Mouse (Mus musculus): ENCODE results near the gene Mzf1. TPM values are rescaled to one million over a fixed set of nuclear protein-coding genes. Genes with fewer than 3 reads are reported as not detected.
A peak's percentile ranks its signal among the peaks of the same experiment; 100 is the strongest.

Mzf1 gene
- total and polyA plus RNA-seq, 3 experiments, result 0.77 to 2.4 TPM; not detected in 1

DNA sequence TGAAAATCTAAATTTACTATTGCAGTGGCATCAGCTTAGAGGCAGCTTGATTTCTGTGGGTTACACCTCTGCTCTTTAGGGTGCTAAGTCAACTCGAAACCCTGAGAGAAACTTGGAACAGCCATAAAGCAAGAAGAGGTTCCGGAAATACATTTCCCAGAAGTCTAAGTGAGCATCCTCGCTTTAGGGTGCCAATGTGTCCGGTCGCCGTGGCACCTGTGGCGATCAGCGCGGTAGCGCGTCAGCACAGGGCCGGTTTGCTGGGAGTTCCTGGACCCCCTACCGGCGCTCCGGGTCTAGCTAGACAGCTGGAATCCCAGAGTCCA is 640 bp downstream of the Mzf1 start:
- H3K9ac ChIP-seq (ENCODE audit: control insufficient read depth, low read depth, low read length, poor library complexity, severe bottlenecking), result peak overlapping the region; percentile 72
- H3K9me3 ChIP-seq (replicated peaks; ENCODE audit: insufficient read depth, low read length), result no peaks in the 10 kb centered on the region
- no peak overlapping the region for H3K27ac ChIP-seq (ENCODE audit: control insufficient read depth, low read depth, low read length)

DNA sequence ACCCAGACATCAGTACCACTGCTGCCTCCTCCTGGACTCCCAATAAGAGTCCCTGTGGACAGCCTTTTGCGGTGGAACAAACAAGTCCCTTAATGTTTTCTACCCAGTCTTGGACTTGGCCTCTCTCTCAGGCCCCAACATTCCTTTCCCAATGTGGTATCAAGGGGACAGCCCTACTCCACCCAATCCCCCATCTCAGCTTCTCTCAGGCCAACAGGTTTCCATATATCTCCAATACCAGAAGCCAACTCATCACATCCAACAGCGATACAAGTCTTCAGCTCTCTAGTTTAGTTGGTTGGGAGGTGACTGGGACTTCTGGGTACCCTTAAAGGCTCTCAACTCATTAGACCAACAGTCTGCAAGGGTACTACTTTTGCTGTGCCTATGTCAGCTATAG is 1.1 kb downstream of the Mzf1 start:
- Histone ChIP-seq H3K4me1 (ENCODE audit: control insufficient read depth in 1 of 2, insufficient read depth in 2 of 2, low read length in 2 of 2) (peaks cover 4% of the 10 kb centered on the region in 2 experiments; a peak in 3 of 4 replicates), H3K27me3 (ENCODE audit: control insufficient read depth in 1 of 2, insufficient read depth in 2 of 2, low read length in 2 of 2) (no peaks in the 10 kb centered on the region), H3K36me3 (ENCODE audit: control insufficient read depth in 1 of 2, insufficient read depth in 2 of 2, low read length in 2 of 2) (peaks cover 0 to 2% of the 10 kb centered on the region in 2 experiments; a peak in 1 of 4 replicates), H3K9me3 (replicated peaks; ENCODE audit: insufficient read depth, low read length) (no peaks in the 10 kb centered on the region), H3K9ac (ENCODE audit: control insufficient read depth, low read depth, low read length, poor library complexity, severe bottlenecking) (peak overlapping the region; percentile 72), H3K4me3 (ENCODE audit: control insufficient read depth in 1 of 2, insufficient read depth in 1 of 2, low read depth in 2 of 2, low read length in 2 of 2) (peak overlapping the region; percentile 63 to 70; a peak in 3 of 4 replicates), H3K27ac (ENCODE audit: control insufficient read depth, low read depth, low read length) (no peak overlapping the region), H3K79me2 (ENCODE audit: control insufficient read depth, insufficient read depth, low read length, poor library complexity) (no peaks in the 10 kb centered on the region; the same call in 1 of the 2 replicates)
- TF ChIP-seq USF1 (IDR thresholded peaks at IDR 0.05; ENCODE audit: low read depth, low read length) (no peak), ZKSCAN1 (IDR thresholded peaks at IDR 0.05; ENCODE audit: low read depth, low read length) (no peak), MAFK (IDR thresholded peaks at IDR 0.05; ENCODE audit: borderline replicate concordance, low read depth, low read length) (no peak), POLR2AphosphoS5 (IDR thresholded peaks at IDR 0.05; ENCODE audit: borderline replicate concordance, low read depth, low read length) (no peak), MYB (IDR thresholded peaks at IDR 0.05; ENCODE audit: low read depth, low read length) (no peak), TBP (IDR thresholded peaks at IDR 0.05; ENCODE audit: low read depth, low read length) (no peak), GABPA (IDR thresholded peaks at IDR 0.05; ENCODE audit: low read depth, low read length) (no peak), SMC3 (IDR thresholded peaks at IDR 0.05; ENCODE audit: low read depth, low read length) (no peak), USF2 (IDR thresholded peaks at IDR 0.05; ENCODE audit: borderline replicate concordance in 1 of 2, insufficient read depth in 1 of 2, low read depth in 1 of 2, low read length in 2 of 2) (no peak), MYC (IDR thresholded peaks at IDR 0.05; ENCODE audit: low read depth, low read length) (no peak), TCF12 (IDR thresholded peaks at IDR 0.05; ENCODE audit: low read depth, low read length) (no peak), MXI1 (IDR thresholded peaks at IDR 0.05; ENCODE audit: low read depth, low read length) (no peak)
- no peak for DNase-seq (ENCODE audit: low read depth, low spot score)

More for the DNA sequence above, 640 bp downstream of the Mzf1 start:
- H3K79me2 ChIP-seq (ENCODE audit: control insufficient read depth, insufficient read depth, low read length, poor library complexity), result no peaks in the 10 kb centered on the region; the same call in 1 of the 2 replicates
- H3K36me3 ChIP-seq (ENCODE audit: control insufficient read depth in 1 of 2, insufficient read depth in 2 of 2, low read length in 2 of 2), result peaks cover 0 to 3% of the 10 kb centered on the region in 2 experiments; a peak in 1 of 4 replicates
- TF ChIP-seq EP300 (IDR thresholded peaks at IDR 0.05; ENCODE audit: low read depth in 1 of 2, low read length in 2 of 2), result 0 out of 4 replicates have a peak, but pooled peaks of 1 of the 2 experiments have one; percentile 5
- no peak; the same call in 1 of the 2 replicates for TF ChIP-seq MAX (IDR thresholded peaks at IDR 0.05; ENCODE audit: low read length)
- peak overlapping the region; percentile 63 to 70 for H3K4me3 ChIP-seq (ENCODE audit: control insufficient read depth in 1 of 2, insufficient read depth in 1 of 2, low read depth in 2 of 2, low read length in 2 of 2)
- no peaks in the 10 kb centered on the region for H3K27me3 ChIP-seq (ENCODE audit: control insufficient read depth in 1 of 2, insufficient read depth in 2 of 2, low read length in 2 of 2)
- DNase-seq (ENCODE audit: low read depth, low spot score), result no peak
- peaks cover 4 to 6% of the 10 kb centered on the region in 2 experiments; a peak in 3 of 4 replicates for H3K4me1 ChIP-seq (ENCODE audit: control insufficient read depth in 1 of 2, insufficient read depth in 2 of 2, low read length in 2 of 2)

- Histone ChIP-seq H3K4me3 (ENCODE audit: control insufficient read depth in 1 of 2, insufficient read depth in 1 of 2, low read depth in 2 of 2, low read length in 2 of 2) (no peak overlapping the region), H3K4me1 (ENCODE audit: control insufficient read depth in 1 of 2, insufficient read depth in 2 of 2, low read length in 2 of 2) (peaks cover 4% of the 10 kb centered on the region in 2 experiments; a peak in 3 of 4 replicates), H3K9ac (ENCODE audit: control insufficient read depth, low read depth, low read length, poor library complexity, severe bottlenecking) (no peak overlapping the region), H3K79me2 (ENCODE audit: control insufficient read depth, insufficient read depth, low read length, poor library complexity) (no peaks in the 10 kb centered on the region; the same call in 1 of the 2 replicates), H3K27ac (ENCODE audit: control insufficient read depth, low read depth, low read length) (no peak overlapping the region), H3K36me3 (ENCODE audit: control insufficient read depth in 1 of 2, insufficient read depth in 2 of 2, low read length in 2 of 2) (peaks cover 0 to 2% of the 10 kb centered on the region in 2 experiments; a peak in 1 of 4 replicates), H3K27me3 (ENCODE audit: control insufficient read depth in 1 of 2, insufficient read depth in 2 of 2, low read length in 2 of 2) (no peaks in the 10 kb centered on the region), H3K9me3 (replicated peaks; ENCODE audit: insufficient read depth, low read length) (no peaks in the 10 kb centered on the region)
- TF ChIP-seq CHD1 (IDR thresholded peaks at IDR 0.05; ENCODE audit: low read depth, low read length) (no peak), KAT2A (conservative IDR thresholded peaks at IDR 0.05; ENCODE audit: low read depth, low read length) (no peak), USF2 (IDR thresholded peaks at IDR 0.05; ENCODE audit: borderline replicate concordance in 1 of 2, insufficient read depth in 1 of 2, low read depth in 1 of 2, low read length in 2 of 2) (no peak), MXI1 (IDR thresholded peaks at IDR 0.05; ENCODE audit: low read depth, low read length) (no peak), NELFE (IDR thresholded peaks at IDR 0.05; ENCODE audit: low read depth, low read length) (no peak), ZMIZ1 (IDR thresholded peaks at IDR 0.05; ENCODE audit: low read depth, low read length) (no peak), POLR2AphosphoS2 (IDR thresholded peaks at IDR 0.05; ENCODE audit: low read length) (no peak), TAL1 (IDR thresholded peaks at IDR 0.05; ENCODE audit: low read length) (no peak), MAX (IDR thresholded peaks at IDR 0.05; ENCODE audit: low read length) (no peak), UBTF (IDR thresholded peaks at IDR 0.05; ENCODE audit: borderline replicate concordance, insufficient read depth, low read depth, low read length) (no peak), ZKSCAN1 (IDR thresholded peaks at IDR 0.05; ENCODE audit: low read depth, low read length) (no peak), MAFK (IDR thresholded peaks at IDR 0.05; ENCODE audit: borderline replicate concordance, low read depth, low read length) (no peak), ELF1 (IDR thresholded peaks at IDR 0.05; ENCODE audit: low read depth, low read length) (no peak), EP300 (IDR thresholded peaks at IDR 0.05; ENCODE audit: low read depth in 1 of 2, low read length in 2 of 2) (no peak), RCOR1 (IDR thresholded peaks at IDR 0.05; ENCODE audit: low read depth, low read length) (no peak), MYB (IDR thresholded peaks at IDR 0.05; ENCODE audit: low read depth, low read length) (no peak), SMC3 (IDR thresholded peaks at IDR 0.05; ENCODE audit: low read depth, low read length) (no peak), MAZ (IDR thresholded peaks at IDR 0.05; ENCODE audit: low read depth, low read length) (no peak)
- no peak for DNase-seq (ENCODE audit: low read depth, low spot score)
Measured at GRCm38 (mm10) chr7:13053001-13053400, 1.6 kb downstream of the Mzf1 start.
